Mouse (Mus musculus) liver, postnatal 0 days (tissue): Measurements from ENCODE around the gene Mpp2. TPM values are rescaled to one million over a fixed set of nuclear protein-coding genes. Genes with fewer than 3 reads are reported as not detected.

Experiments
- ATAC-seq: fragments of 200-750 bp; cut with Nextera tagmentation; 2 replicates; pipeline ENCODE4 v1.8.0; 2017; ENCODE audit warnings: mild to moderate bottlenecking, moderate library complexity
- DNase-seq: peaks from one replicate; pipeline ENCODE4 v3.0.0-alpha.2; 2016
- H3K27ac ChIP-seq: fragments of 300-500 bp; sonication (generic); 2 replicates; pipeline ENCODE4 v1.5.1; 2014; ENCODE audit warnings: antibody characterized with exemption, moderate library complexity, mild to moderate bottlenecking, low read depth
- H3K27me3 ChIP-seq: fragments of 300-500 bp; sonication (generic); 2 replicates; pipeline ENCODE4 v1.6.1; 2014; ENCODE audit warnings: low read length, control low read depth, mixed read lengths; ENCODE audit not compliant: insufficient read depth
- H3K36me3 ChIP-seq: fragments of 300-500 bp; sonication (generic); replicated peaks from 2 replicates; pipeline ENCODE4 v1.6.1; 2014; ENCODE audit warnings: mild to moderate bottlenecking, control low read depth, low read length, moderate library complexity, mixed read lengths; ENCODE audit not compliant: insufficient read depth
- H3K4me1 ChIP-seq: fragments of 300-500 bp; sonication (generic); 2 replicates; pipeline ENCODE4 v1.6.1; 2014; ENCODE audit warnings: antibody characterized with exemption, mild to moderate bottlenecking, control low read depth; ENCODE audit not compliant: insufficient read depth
- H3K4me2 ChIP-seq: fragments of 300-500 bp; sonication (generic); 2 replicates; pipeline ENCODE4 v1.6.1; 2014; ENCODE audit warnings: low read depth, mild to moderate bottlenecking, low read length, moderate library complexity, mixed read lengths
- H3K4me3 ChIP-seq: fragments of 300-500 bp; sonication (generic); 2 replicates; pipeline ENCODE4 v1.5.1; 2014; ENCODE audit warnings: low read depth, low read length
- H3K9ac ChIP-seq: fragments of 300-500 bp; sonication (generic); replicated peaks from 2 replicates; pipeline ENCODE4 v1.6.1; 2014; ENCODE audit warnings: mild to moderate bottlenecking, moderate library complexity
- H3K9me3 ChIP-seq: fragments of 300-500 bp; sonication (generic); 2 replicates; pipeline ENCODE4 v1.6.1; 2016; ENCODE audit warnings: mild to moderate bottlenecking, control low read depth, low read length, mixed read lengths
- CTCF ChIP-seq: sonication (generic); IDR thresholded peaks from 2 replicates; pipeline ENCODE4 v1.5.1; 2016; ENCODE audit warnings: antibody characterized with exemption, low read depth
- EP300 ChIP-seq: IDR thresholded peaks from 2 replicates; pipeline ENCODE4 v1.6.1; 2016; ENCODE audit warnings: antibody characterized with exemption, low read depth, mild to moderate bottlenecking
- WGBS: fragments of 180-500 bp; shearing (Covaris S2); extraction: QIAGEN DNeasy Blood & Tissue Kit; methylation state at CpG from one replicate; pipeline ENCODE4 v1.1.7; 2014; ENCODE audit not compliant: insufficient replicate concordance; 5-methylcytosine and 5-hydroxymethylcytosine counted together
- polyA plus RNA-seq: library from polyadenylated mRNA; unstranded; fragments of >200 nt; fragmentation: Nextera tagmentation; extraction: Ambion mirVana; gene quantifications from 2 replicates; pipeline ENCODE4 v1.2.1, GENCODE M21; 2015

The Mpp2 gene
- polyA plus RNA-seq, result 3.9 and 4.4 TPM in 2 replicates

DNA sequence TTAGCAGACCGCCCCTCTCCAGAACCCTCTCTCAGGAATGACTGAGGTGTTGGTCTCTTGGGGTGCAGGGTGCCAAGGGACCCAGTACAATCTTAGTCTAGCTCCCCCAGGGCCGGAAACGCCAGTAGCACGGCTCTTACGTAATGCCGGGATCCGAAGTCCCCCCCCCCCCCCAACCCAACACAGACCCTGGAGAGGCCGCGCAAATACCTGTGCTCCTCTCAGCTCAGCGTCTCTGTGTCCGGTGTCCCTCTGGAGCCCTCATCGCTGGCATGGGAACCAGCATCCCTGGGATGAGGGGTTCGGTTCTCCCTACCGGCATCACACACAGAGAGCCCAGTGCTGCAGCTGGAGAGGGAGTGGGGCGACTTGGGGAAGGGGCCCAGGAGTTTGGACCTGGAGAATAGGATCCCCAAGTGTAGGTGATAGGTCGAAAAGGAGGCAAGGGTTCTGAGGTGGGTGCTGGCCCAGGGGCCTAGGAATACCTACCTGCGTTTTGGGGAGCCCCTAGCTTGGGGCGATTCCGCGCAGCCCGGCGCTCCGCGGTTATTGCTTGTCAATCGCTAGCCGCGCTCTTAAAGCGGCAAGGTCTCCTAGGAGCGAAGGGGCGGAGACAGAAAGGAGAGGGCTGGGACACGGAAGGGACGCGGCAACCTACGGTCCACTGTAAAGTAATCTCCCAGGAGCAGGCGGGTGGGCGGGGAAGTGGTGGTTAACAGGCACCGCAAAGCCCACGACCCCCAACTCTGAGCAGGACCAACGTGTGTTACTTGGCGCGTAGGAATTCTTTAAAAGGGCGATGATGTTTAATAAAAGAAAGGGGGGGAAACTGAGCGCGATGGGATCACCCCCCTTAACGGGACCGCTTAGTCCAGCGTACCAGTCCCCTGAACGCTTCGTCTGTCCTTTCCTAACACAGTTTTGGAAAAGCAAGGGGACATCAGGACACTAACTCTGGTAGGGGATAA is at the start of gene Mpp2:
Gene Mpp2, minus strand, starts transcription at position 585 of the 968 bp plus-strand sequence.
- Histone ChIP-seq H3K4me1 (peaks cover 17% of the 10 kb centered on the region), H3K9ac (peak within 1 kb of the TSS; percentile 69), H3K9me3 (no peaks in the 10 kb centered on the region), H3K27me3 (no peaks in the 10 kb centered on the region; the same call in 1 of the 2 replicates), H3K4me2 (peak within 1 kb of the TSS; percentile 85), H3K36me3 (no peaks in the 10 kb centered on the region), H3K27ac (peak within 1 kb of the TSS; percentile 81), H3K4me3 (peak within 1 kb of the TSS; percentile 59)
- ATAC-seq (peak; percentile 78), DNase-seq (peak; percentile 83)
- TF ChIP-seq CTCF, result no peak; the same call in 1 of the 2 replicates
- TF ChIP-seq EP300, result no peak
- WGBS, result under 1% methylated on average over 49 of the region's 49 CpGs

DNA sequence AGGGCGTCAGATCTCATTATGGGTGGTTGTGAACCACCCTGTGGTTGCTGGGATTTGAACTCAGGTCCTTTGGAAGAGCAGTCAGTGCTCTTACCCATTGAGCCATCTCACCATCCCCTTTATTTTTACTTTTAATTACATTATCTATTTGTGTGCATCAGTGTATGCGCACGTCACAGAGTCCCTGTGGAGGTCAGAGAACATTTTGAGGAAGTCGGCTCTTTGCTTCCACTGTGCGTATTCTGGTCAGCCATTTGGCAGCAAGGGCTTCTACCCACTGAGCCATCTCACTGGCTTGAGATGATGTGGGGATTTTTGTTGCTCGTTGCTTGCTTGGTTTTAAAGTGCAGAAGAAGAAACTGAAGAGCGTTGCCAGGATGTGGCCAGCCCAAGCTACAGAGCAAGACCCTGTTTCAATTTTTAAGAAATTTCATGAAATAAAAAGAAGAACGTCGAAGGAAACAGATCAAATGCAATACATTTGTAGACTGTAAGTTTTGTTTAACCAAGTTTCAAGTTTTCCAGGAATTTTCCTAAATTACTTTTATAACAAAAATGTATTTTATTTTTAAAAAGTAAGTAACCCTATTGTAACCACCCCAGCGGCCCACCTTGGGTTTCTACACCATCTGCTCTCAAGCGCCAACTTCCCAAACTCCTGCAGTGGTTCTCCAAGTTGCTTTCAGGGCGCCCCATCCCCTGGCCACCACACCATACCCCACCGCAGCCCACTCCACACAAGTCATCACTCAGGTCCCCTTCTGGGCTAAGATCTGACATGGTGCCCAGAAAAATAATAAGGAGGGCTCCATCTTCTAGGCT is 49.5 kb upstream of the Mpp2 start:
- Histone ChIP-seq H3K4me1 (peaks cover 3% of the 10 kb centered on the region), H3K4me3 (no peak overlapping the region), H3K27ac (no peak overlapping the region), H3K4me2 (peak overlapping the region; percentile 57), H3K27me3 (peaks cover 15% of the 10 kb centered on the region; the same call in 1 of the 2 replicates), H3K9me3 (no peaks in the 10 kb centered on the region), H3K36me3 (no peaks in the 10 kb centered on the region), H3K9ac (peak overlapping the region; percentile 13; the same call in 1 of the 2 replicates)
- DNase-seq (no peak), ATAC-seq (no peak)
- 36% methylated on average over 13 of the region's 13 CpGs for WGBS
- no peak for TF ChIP-seq EP300
- 0 out of 2 replicates have a peak, but pooled peaks have one; percentile 6 for TF ChIP-seq CTCF

DNA sequence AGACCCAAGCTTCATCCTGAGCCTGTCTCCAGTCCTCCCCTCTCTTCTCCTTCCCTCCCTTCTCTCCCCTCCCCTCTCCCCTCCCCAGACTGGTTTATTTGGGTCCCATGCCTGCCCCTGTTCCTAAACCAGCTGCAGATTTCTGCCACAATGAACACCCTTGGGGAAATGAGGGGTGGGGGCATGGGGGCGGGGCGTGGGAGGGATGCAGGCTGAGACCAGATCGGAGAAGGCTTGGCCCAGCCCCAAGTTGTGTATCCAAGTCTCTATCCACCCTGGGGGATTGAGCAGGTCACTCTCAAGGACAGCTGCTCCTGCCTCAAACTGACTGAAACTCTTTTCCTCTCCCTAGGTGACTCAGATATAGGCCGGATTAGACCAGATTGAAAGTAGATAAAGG is 46.2 kb upstream of the Mpp2 start:
- H3K4me3 ChIP-seq, result no peak overlapping the region
- no peaks in the 10 kb centered on the region for H3K36me3 ChIP-seq
- WGBS, result 23% methylated on average over 4 of the region's 4 CpGs
- H3K27ac ChIP-seq, result no peak overlapping the region
- H3K4me1 ChIP-seq, result peaks cover 8% of the 10 kb centered on the region
- peaks cover 15% of the 10 kb centered on the region; the same call in 1 of the 2 replicates for H3K27me3 ChIP-seq
- no peak overlapping the region for H3K4me2 ChIP-seq
- no peak for DNase-seq
- no peak overlapping the region for H3K9ac ChIP-seq
- no peak for TF ChIP-seq CTCF
- TF ChIP-seq EP300, result no peak
- no peaks in the 10 kb centered on the region for H3K9me3 ChIP-seq
- no peak for ATAC-seq

DNA sequence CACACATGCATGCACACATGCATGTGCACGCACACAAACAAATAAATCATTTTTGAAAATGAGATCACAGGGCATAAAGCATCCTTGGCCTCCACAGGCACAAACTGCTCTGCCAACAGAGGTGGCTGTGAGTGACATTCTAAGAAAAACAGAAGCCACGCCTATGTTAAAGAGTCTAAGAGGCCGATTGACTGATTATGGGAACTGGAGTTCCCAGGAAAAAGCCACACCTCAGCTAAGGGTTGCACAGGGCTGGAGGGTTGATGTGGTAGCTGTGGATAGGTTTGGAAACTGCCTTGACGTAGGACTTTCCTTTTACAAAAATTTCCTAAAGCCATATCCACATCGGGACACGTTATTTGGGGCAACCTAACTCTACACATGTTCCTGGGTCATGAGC is 29.1 kb upstream of the Mpp2 start:
- Histone ChIP-seq H3K27ac (no peak overlapping the region), H3K4me1 (no peaks in the 10 kb centered on the region), H3K4me3 (no peak overlapping the region), H3K36me3 (no peaks in the 10 kb centered on the region), H3K4me2 (no peak overlapping the region), H3K9ac (no peak overlapping the region), H3K9me3 (no peaks in the 10 kb centered on the region), H3K27me3 (peaks cover 10% of the 10 kb centered on the region; the same call in 1 of the 2 replicates)
- DNase-seq (no peak), ATAC-seq (no peak; the same call in 1 of the 2 replicates)
- TF ChIP-seq EP300 (no peak), CTCF (no peak)
- 66% methylated on average over 6 of the region's 6 CpGs for WGBS

DNA sequence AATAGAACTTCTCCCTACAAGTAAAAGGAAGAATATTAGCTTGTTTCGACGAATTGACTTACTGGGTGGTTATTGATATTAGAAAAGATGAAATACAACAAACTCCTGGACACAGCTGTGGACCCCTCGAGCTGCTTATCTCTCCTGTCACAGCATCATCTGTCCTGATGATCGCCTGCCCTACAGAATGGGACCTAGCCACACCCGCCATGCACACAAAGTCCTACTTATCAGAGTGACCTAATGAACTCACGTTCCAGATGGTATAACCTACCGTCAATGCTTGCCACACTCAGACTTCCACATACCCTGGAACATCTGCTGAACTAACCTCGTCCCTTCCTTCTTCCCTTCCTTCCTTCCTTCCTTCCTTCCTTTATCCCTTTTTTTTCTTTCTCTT is 27.9 kb upstream of the Mpp2 start:
- Histone ChIP-seq H3K4me1 (no peaks in the 10 kb centered on the region), H3K9me3 (no peaks in the 10 kb centered on the region), H3K4me2 (no peak overlapping the region), H3K9ac (no peak overlapping the region), H3K36me3 (no peaks in the 10 kb centered on the region), H3K4me3 (no peak overlapping the region), H3K27me3 (peaks cover 7% of the 10 kb centered on the region; the same call in 1 of the 2 replicates), H3K27ac (no peak overlapping the region)
- DNase-seq, result no peak
- no peak for TF ChIP-seq CTCF
- no peak for TF ChIP-seq EP300
- no peak for ATAC-seq
- WGBS, result 38% methylated on average over 8 of the region's 8 CpGs

DNA sequence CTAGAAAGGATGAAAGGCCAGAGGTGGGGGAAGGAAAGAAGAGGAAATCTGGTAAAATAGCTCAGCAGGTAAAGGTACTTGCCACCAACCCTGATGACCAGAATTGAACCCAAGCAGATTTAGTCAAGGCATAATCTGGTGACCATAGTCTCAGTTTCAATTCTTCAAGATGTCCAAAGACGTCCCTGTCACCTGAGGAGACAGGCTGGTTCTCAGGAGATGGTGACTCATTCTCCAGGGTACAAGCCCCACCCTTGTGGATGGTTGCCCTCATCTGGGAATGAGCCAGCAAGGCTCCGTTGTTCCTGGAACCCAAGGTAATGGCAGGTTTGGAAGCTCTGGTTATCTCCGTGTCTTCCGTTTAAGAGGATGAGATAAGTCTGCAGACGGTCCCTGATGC is 23.3 kb upstream of the Mpp2 start:
- Histone ChIP-seq H3K36me3 (no peaks in the 10 kb centered on the region), H3K4me2 (no peak overlapping the region), H3K27me3 (peaks cover 33% of the 10 kb centered on the region), H3K27ac (no peak overlapping the region), H3K9me3 (no peaks in the 10 kb centered on the region), H3K4me1 (no peaks in the 10 kb centered on the region), H3K4me3 (no peak overlapping the region), H3K9ac (no peak overlapping the region)
- no peak for ATAC-seq
- no peak for DNase-seq
- TF ChIP-seq EP300 (no peak), CTCF (no peak)
- WGBS, result 58% methylated on average over 5 of the region's 5 CpGs
